Mouse (Mus musculus) heart, embryonic 14.5 days (tissue): ENCODE results near the gene Dkk1. TPM values are rescaled to one million over a fixed set of nuclear protein-coding genes. Genes with fewer than 3 reads are reported as not detected.
A peak's percentile ranks its signal among the peaks of the same experiment; 100 is the strongest.
"Not testable (repeated sequence)": the region's sequence is repeated elsewhere in the genome, so short reads cannot be mapped to it uniquely, and the experiment has no call there.

Experiments used
- ATAC-seq: fragments of 200-750 bp; cut with Nextera tagmentation; 2 replicates; pipeline ENCODE4 v1.8.0; 2017; ENCODE audit warnings: low read depth, moderate TSS enrichment; ENCODE audit not compliant: insufficient number of reproducible peaks, insufficient read depth, low FRiP score
- H3K27ac ChIP-seq, 2 experiments: fragments of 200-500 bp in 1 of 2; fragments of 300-500 bp in 1 of 2; sonication (generic) in 1 of 2; replicated peaks in 1 of 2; 2 replicates each; pipeline ENCODE4 v1.5.1; 2012 to 2014; ENCODE audit warnings: low read depth in 2 of 2, low read length in 2 of 2, control low read depth in 1 of 2, mild to moderate bottlenecking in 1 of 2, mixed read lengths in 1 of 2; ENCODE audit not compliant: control insufficient read depth in 1 of 2, insufficient read depth in 1 of 2
- H3K27me3 ChIP-seq: fragments of 300-500 bp; sonication (generic); 2 replicates; pipeline ENCODE4 v1.6.1; 2014; ENCODE audit warnings: mild to moderate bottlenecking, low read length, control low read depth; ENCODE audit not compliant: control insufficient read depth, insufficient read depth
- H3K36me3 ChIP-seq: fragments of 300-500 bp; sonication (generic); 2 replicates; pipeline ENCODE4 v1.6.1; 2014; ENCODE audit warnings: mild to moderate bottlenecking, control low read depth, low read length, mixed read lengths; ENCODE audit not compliant: control insufficient read depth, insufficient read depth
- H3K4me1 ChIP-seq, 2 experiments: fragments of 200-500 bp in 1 of 2; fragments of 300-500 bp in 1 of 2; sonication (generic) in 1 of 2; 2 replicates each; pipeline ENCODE4 v1.6.1; 2012 to 2014; ENCODE audit warnings: low read length in 2 of 2, control low read depth in 1 of 2, mixed read lengths in 1 of 2; ENCODE audit not compliant: control insufficient read depth in 2 of 2, insufficient read depth in 2 of 2
- H3K4me2 ChIP-seq: fragments of 300-500 bp; sonication (generic); 2 replicates; pipeline ENCODE4 v1.6.1; 2014; ENCODE audit warnings: mild to moderate bottlenecking, low read length
- H3K4me3 ChIP-seq, 2 experiments: fragments of 200-500 bp in 1 of 2; fragments of 300-500 bp in 1 of 2; sonication (generic) in 1 of 2; 2 replicates each; pipeline ENCODE4 v1.5.1; 2012 to 2014; ENCODE audit warnings: low read length in 2 of 2, mild to moderate bottlenecking in 2 of 2, control low read depth in 1 of 2, low read depth in 1 of 2, moderate library complexity in 1 of 2; ENCODE audit not compliant: control insufficient read depth in 1 of 2, insufficient read depth in 1 of 2
- H3K9ac ChIP-seq: fragments of 300-500 bp; sonication (generic); 2 replicates; pipeline ENCODE4 v1.6.1; 2014; ENCODE audit warnings: mild to moderate bottlenecking, low read length
- H3K9me3 ChIP-seq: fragments of 300-500 bp; sonication (generic); 2 replicates; pipeline ENCODE4 v1.6.1; 2016; ENCODE audit warnings: low read length, control low read depth; ENCODE audit not compliant: control insufficient read depth
- WGBS: fragments of 180-500 bp; shearing (Covaris S2); extraction: QIAGEN DNeasy Blood & Tissue Kit; methylation state at CpG from one replicate; pipeline ENCODE4 v1.1.7; 2014; 5-methylcytosine and 5-hydroxymethylcytosine counted together
- polyA plus RNA-seq: library from polyadenylated mRNA; unstranded; fragments of >200 nt; fragmentation: Nextera tagmentation; extraction: Ambion mirVana; gene quantifications from 2 replicates; pipeline ENCODE4 v1.2.1, GENCODE M21; 2014

Dkk1 gene
- polyA plus RNA-seq, 1 experiment from 2014 or later, result 0.28 TPM

DNA sequence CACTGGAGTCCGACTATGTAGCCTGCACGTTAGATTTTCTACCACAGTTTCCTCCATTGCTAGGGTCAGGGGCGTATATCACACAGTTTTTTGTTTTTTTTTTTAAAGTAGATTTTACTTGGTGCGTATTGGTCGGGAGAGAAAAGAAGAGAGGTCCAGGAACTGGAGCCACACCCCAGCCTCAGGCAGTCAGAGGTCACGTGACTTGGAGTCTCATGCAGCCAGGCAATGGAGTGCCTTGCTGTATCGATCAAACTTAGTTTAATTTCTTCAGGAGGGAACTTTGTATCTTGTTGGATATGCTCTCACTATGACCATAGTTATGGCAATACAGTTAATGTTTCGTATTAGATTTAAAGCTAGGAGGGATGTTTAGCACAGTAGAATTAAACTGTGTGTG, 2.8 kb upstream of the Dkk1 start:
- 58% methylated on average over 8 of the region's 8 CpGs for WGBS
- Histone ChIP-seq H3K4me2 (no peak overlapping the region), H3K27ac (no peak overlapping the region), H3K4me3 (no peak overlapping the region), H3K9ac (no peak overlapping the region), H3K36me3 (no peaks in the 10 kb centered on the region), H3K9me3 (no peaks in the 10 kb centered on the region), H3K4me1 (peaks cover 7 to 19% of the 10 kb centered on the region in 2 experiments; a peak in 3 of 4 replicates), H3K27me3 (peaks cover 48% of the 10 kb centered on the region)
- no peak for ATAC-seq

DNA sequence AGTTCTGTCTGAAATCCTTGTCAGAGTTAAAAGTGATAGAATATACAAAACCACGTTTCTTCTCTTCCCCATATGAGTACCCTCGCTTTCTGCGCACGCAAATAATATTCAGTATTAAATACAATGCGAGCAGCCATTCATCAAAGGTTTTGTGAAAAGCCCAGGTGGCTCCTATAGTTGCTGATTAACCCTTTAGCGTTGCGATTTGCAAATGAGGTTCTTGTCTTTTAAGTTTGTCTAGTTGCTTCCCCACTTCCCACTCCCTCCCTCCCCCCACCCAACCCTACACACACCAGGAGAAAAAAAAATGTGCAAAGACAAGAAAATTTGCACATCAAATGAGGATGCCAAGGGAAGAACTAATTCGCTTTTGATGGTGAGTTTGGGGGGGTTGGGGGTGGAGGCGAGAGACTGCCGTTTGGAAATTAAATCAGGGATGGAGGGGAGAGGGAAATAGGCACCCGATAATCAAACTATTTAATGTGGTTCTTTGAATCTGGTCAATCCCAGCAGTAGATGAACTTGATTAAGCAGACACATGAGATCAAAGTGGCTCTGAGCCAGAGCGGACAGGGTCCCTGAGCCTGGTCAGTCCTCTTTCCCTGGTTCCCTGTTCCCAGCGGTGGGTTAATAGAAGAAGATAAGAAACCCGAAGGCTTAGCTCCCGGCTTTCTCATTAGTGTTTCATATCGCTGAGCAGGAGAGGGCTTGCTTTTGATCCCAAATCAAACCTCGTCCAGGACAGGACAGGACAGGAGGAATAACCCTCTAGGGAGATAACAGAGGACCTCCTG, 586 bp upstream of the Dkk1 start:
- WGBS, result 1% methylated on average over 17 of the region's 17 CpGs
- H3K9ac ChIP-seq, result no peak overlapping the region
- peak overlapping the region; percentile 79 for H3K4me2 ChIP-seq
- no peaks in the 10 kb centered on the region for H3K36me3 ChIP-seq
- peaks cover 7 to 19% of the 10 kb centered on the region in 2 experiments; a peak in 3 of 4 replicates for H3K4me1 ChIP-seq
- H3K27me3 ChIP-seq, result peaks cover 51% of the 10 kb centered on the region
- no peak for ATAC-seq
- no peaks in the 10 kb centered on the region for H3K9me3 ChIP-seq
- H3K4me3 ChIP-seq, result peak overlapping the region in 1 of 2 experiments; percentile 39; a peak in 2 of 4 replicates
- H3K27ac ChIP-seq, result no peak overlapping the region

DNA sequence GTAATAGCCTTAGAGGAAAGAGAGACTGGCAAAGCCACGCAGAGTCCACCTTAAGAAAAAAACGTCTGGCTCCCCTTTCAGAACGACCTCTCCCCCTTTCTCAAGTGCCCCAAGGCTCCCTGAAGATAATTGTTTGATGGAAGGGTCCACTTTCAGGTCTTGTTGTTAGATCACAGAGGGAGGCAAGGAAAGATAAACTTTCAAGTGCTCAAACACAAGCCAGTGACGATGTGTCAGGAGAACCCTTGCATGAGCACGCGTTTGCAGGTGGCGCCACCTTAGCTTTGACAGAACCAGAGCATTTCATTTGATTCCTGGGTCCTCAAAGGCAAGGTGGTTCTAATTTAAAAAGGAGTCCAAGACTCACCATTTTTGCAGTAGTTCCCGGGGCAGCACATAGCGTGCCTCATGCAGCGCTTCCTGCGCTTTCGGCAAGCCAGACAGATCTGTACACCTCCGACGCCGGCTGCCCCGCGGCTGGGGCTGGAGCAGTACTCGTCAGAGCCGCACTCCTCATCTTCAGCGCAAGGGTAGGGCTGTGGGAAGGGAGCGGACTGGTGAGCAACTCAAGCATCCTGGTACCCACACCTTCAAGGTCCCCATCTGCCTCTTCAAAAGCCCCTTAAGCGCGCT, 938 bp downstream of the Dkk1 start:
- H3K27me3 ChIP-seq, result peaks cover 54% of the 10 kb centered on the region
- H3K9ac ChIP-seq, result no peak overlapping the region
- peaks cover 3 to 19% of the 10 kb centered on the region in 2 experiments; a peak in 3 of 4 replicates for H3K4me1 ChIP-seq
- H3K4me3 ChIP-seq, result peak overlapping the region; percentile 39 to 44; a peak in 3 of 4 replicates
- H3K36me3 ChIP-seq, result no peaks in the 10 kb centered on the region
- no peak overlapping the region for H3K27ac ChIP-seq
- ATAC-seq, result no peak
- H3K4me2 ChIP-seq, result peak overlapping the region; percentile 79
- WGBS, result 3% methylated on average over 23 of the region's 23 CpGs
- no peaks in the 10 kb centered on the region for H3K9me3 ChIP-seq

DNA sequence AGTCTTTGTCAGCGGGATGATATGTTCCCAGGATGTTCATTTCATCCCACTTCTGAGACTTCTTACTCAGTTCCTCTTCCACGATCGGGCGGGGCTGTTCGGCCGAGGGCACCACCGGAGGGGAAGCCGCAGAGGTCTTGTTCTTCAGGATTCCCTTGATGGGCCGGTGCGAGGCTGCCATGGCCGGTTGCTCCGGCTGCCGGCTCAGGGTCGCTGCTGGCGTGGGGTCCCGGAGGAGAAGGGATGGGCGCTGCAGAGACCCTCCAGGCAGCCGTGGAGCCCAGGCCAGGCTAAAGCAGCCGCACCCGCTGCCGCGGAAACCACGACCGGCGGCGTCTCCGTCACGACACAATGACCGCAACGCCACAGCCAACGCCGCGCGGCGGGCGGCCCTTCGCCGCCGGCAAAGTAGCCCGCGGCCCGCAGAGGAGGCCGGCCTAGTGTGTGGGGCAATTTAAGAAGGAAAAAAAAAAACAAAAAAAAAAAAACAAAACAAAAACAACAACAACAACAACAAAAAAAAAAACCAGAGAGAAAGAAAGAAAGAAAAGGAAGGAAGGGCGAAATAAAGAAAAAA, 10.0 kb downstream of the Dkk1 start:
- H3K27me3 ChIP-seq, H3K36me3 ChIP-seq, H3K27ac ChIP-seq, H3K9me3 ChIP-seq, ATAC-seq, H3K4me1 ChIP-seq: not testable (repeated sequence)
- Histone ChIP-seq H3K4me3 (peak overlapping the region; percentile 44 to 63), H3K9ac (peak overlapping the region; percentile 60), H3K4me2 (peak overlapping the region; percentile 65)
- 3% methylated on average over 37 of the region's 44 CpGs for WGBS

DNA sequence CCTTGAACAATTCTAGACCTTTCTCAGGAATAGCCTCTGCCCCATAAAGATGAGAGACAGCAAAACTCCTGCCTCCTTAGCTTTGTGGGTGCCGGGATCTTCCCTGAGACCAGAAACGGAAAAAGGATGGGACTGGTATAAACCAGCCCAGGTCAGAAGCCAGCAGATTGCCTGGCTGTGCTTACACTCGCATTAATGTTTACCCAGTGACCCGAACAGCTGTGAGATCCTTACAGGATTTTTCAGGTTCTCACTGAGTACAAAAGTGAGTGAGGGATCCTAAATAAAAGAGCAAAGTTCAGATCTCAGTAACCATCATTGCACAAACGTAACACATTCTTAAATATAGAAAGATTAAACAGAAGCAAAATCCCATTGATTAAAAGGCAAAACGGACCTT, 32.7 kb downstream of the Dkk1 start:
- no peaks in the 10 kb centered on the region for H3K9me3 ChIP-seq
- no peak overlapping the region for H3K9ac ChIP-seq
- no peaks in the 10 kb centered on the region for H3K27me3 ChIP-seq
- H3K36me3 ChIP-seq, result no peaks in the 10 kb centered on the region
- H3K27ac ChIP-seq, result no peak overlapping the region
- H3K4me3 ChIP-seq, result no peak overlapping the region
- no peaks in the 10 kb centered on the region for H3K4me1 ChIP-seq
- H3K4me2 ChIP-seq, result no peak overlapping the region
- ATAC-seq, result no peak
- 50% methylated on average over 6 of the region's 6 CpGs for WGBS

DNA sequence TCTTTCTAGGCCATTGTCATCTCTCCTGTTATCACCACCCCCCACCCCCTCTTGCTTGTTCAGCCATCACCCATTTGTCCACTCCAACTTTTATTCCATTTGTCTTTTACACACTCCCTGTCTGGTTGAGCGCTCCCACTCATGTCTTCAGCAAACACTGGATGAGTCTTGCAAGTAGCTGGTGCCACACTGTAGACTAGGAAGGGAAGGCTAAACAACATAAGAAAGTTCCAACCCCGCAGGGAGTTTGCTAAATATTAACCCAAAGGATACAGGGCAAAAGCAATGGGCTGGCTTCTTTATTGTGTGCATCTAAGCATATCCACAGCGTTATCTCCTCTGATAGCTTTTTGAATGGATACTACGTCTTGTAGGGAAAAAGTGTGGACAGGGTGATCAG, 39.0 kb downstream of the Dkk1 start:
- Histone ChIP-seq H3K9me3 (no peaks in the 10 kb centered on the region), H3K4me3 (no peak overlapping the region), H3K4me2 (no peak overlapping the region), H3K27ac (no peak overlapping the region), H3K36me3 (no peaks in the 10 kb centered on the region), H3K27me3 (no peaks in the 10 kb centered on the region), H3K4me1 (no peaks in the 10 kb centered on the region), H3K9ac (no peak overlapping the region)
- 84% methylated on average over 4 of the region's 4 CpGs for WGBS
- ATAC-seq, result no peak

DNA sequence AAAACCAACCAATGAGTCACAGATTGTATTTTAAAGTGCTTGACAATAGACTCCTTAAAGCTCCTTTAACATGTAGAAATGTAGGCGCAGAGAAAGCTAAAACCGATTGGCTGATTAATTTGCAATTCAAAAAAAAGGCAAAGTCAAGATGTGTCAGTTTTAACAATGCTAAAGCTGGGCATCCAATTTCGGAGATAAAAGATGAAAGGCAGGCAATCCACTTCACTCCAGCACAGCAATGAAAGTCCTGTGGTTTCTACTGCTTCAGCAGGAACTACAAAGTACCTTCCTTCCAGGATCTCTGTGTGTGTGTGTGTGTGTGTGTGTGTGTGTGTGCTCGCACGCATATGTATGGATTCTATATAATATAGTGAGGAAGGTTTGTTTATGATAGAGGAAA, 44.0 kb downstream of the Dkk1 start:
- ATAC-seq, result no peak
- Histone ChIP-seq H3K9me3 (no peaks in the 10 kb centered on the region), H3K4me2 (no peak overlapping the region), H3K4me1 (no peaks in the 10 kb centered on the region), H3K27ac (no peak overlapping the region), H3K27me3 (no peaks in the 10 kb centered on the region), H3K36me3 (no peaks in the 10 kb centered on the region), H3K9ac (no peak overlapping the region), H3K4me3 (no peak overlapping the region)
- WGBS, result 46% methylated on average over 5 of the region's 5 CpGs
